Comparison of ENCODE assay signal across 12 mouse cellular contexts in genomic region chr13:44650052-44650451, GRCm38 (mm10).
DNase-seq lines count a peak whose midpoint lies in the region; ATAC-seq and TF ChIP-seq lines count a peak whose summit lies in the region.
"Had no signal": no experiment of that assay in that cellular context is flagged by ENCODE, and none has a peak within 500 bp of the region (broad histone marks: within the 10 kb centered on the region; RNA-seq: fewer than 3 reads in every experiment).

No protein-coding gene starts in this region.

- H3K9me3 ChIP-seq in hindbrain, embryonic 13.5 days, result no peaks in the 10 kb centered on the region
- no peaks in the 10 kb centered on the region for H3K9me3 ChIP-seq in hindbrain, embryonic 10.5 days
- no peaks in the 10 kb centered on the region for H3K9me3 ChIP-seq in stomach, embryonic 16.5 days (replicated peaks; ENCODE audit: control insufficient read depth, low read length)
- H3K9me3 ChIP-seq in stomach, postnatal 0 days (ENCODE audit: control insufficient read depth, low read length), result no peaks in the 10 kb centered on the region
- no peaks in the 10 kb centered on the region for H3K9me3 ChIP-seq in hindbrain, postnatal 0 days (ENCODE audit: low read length)

- peaks cover 20% of the 10 kb centered on the region for H3K4me1 ChIP-seq in hindbrain, embryonic 13.5 days (replicated peaks)
- H3K4me1 ChIP-seq in hindbrain, embryonic 10.5 days (replicated peaks), result peaks cover 20% of the 10 kb centered on the region
- H3K4me1 ChIP-seq in stomach, embryonic 16.5 days (ENCODE audit: control insufficient read depth, insufficient read depth, low read length), result no peaks in the 10 kb centered on the region
- H3K4me1 ChIP-seq in stomach, postnatal 0 days (replicated peaks; ENCODE audit: control insufficient read depth, insufficient read depth), result no peaks in the 10 kb centered on the region
- no peaks in the 10 kb centered on the region for H3K4me1 ChIP-seq in hindbrain, postnatal 0 days (ENCODE audit: insufficient read depth, low read length)
- peaks cover 4% of the 10 kb centered on the region; the same call in 1 of the 2 replicates for H3K4me1 ChIP-seq in thymus, adult 2 months (replicated peaks; ENCODE audit: control insufficient read depth, insufficient read depth, low read length)

- ATAC-seq in hindbrain, embryonic 13.5 days (ENCODE audit: low FRiP score), result 0 out of 2 replicates have a peak, but pooled peaks have one; percentile 32
- ATAC-seq in stomach, embryonic 16.5 days (ENCODE audit: insufficient read depth, low FRiP score), result no peak
- ATAC-seq in stomach, postnatal 0 days (ENCODE audit: low FRiP score, low TSS enrichment), result no peak
- ATAC-seq in hindbrain, postnatal 0 days, result no peak

- DNase-seq in hindbrain, embryonic 10.5 days (ENCODE audit: low spot score), result no peak
- no peak for DNase-seq in stomach, postnatal 0 days (ENCODE audit: low spot score)
- DNase-seq in hindbrain, postnatal 0 days (ENCODE audit: low spot score), result peak; percentile 42
- no peak for DNase-seq in layer of hippocampus, postnatal 25 days (ENCODE audit: extremely low spot score in 1 of 2, low spot score in 1 of 2)
- no peak for DNase-seq in thymus, adult 2 months
- no peak for DNase-seq in adrenal gland, postnatal 14 days
- DNase-seq: cerebellum, adult 8-10 months; kidney, adult 11 months; left cerebral cortex, postnatal 4 days; lung, adult 2 months had no signal

- peaks cover 8% of the 10 kb centered on the region; the same call in 1 of the 2 replicates for H3K27me3 ChIP-seq in hindbrain, embryonic 13.5 days
- peaks cover 37% of the 10 kb centered on the region for H3K27me3 ChIP-seq in hindbrain, embryonic 10.5 days (ENCODE audit: insufficient read depth, poor library complexity, severe bottlenecking)
- no peaks in the 10 kb centered on the region; the same call in 1 of the 2 replicates for H3K27me3 ChIP-seq in stomach, embryonic 16.5 days (ENCODE audit: control insufficient read depth, insufficient read depth, low read length)
- H3K27me3 ChIP-seq in stomach, postnatal 0 days (ENCODE audit: control insufficient read depth, insufficient read depth, low read length), result no peaks in the 10 kb centered on the region
- H3K27me3 ChIP-seq in hindbrain, postnatal 0 days (ENCODE audit: insufficient read depth, low read length), result no peaks in the 10 kb centered on the region
- H3K27me3 ChIP-seq in thymus, adult 2 months (ENCODE audit: control insufficient read depth, insufficient read depth, low read length), result no peaks in the 10 kb centered on the region

- TF ChIP-seq EP300 in stomach, postnatal 0 days (optimal IDR thresholded peaks at IDR 0.05), result no peak

- H3K36me3 ChIP-seq in hindbrain, embryonic 13.5 days, result no peaks in the 10 kb centered on the region
- no peaks in the 10 kb centered on the region for H3K36me3 ChIP-seq in hindbrain, embryonic 10.5 days
- H3K36me3 ChIP-seq in stomach, embryonic 16.5 days (ENCODE audit: control insufficient read depth, insufficient read depth, low read length), result no peaks in the 10 kb centered on the region
- no peaks in the 10 kb centered on the region for H3K36me3 ChIP-seq in stomach, postnatal 0 days (ENCODE audit: control insufficient read depth, insufficient read depth, low read length)
- no peaks in the 10 kb centered on the region for H3K36me3 ChIP-seq in hindbrain, postnatal 0 days (ENCODE audit: insufficient read depth, low read length)
- H3K36me3 ChIP-seq in thymus, adult 2 months (ENCODE audit: control insufficient read depth, insufficient read depth, low read length), result no peaks in the 10 kb centered on the region

- H3K9ac ChIP-seq in hindbrain, embryonic 13.5 days, result no peak overlapping the region
- no peak overlapping the region for H3K9ac ChIP-seq in stomach, embryonic 16.5 days (ENCODE audit: low read length)
- H3K9ac ChIP-seq in stomach, postnatal 0 days (ENCODE audit: low read length), result no peak overlapping the region
- H3K9ac ChIP-seq in hindbrain, postnatal 0 days (replicated peaks; ENCODE audit: low read length), result no peak overlapping the region

- H3K4me3 ChIP-seq in hindbrain, embryonic 13.5 days, result no peak overlapping the region
- H3K4me3 ChIP-seq in hindbrain, embryonic 10.5 days, result no peak overlapping the region
- H3K4me3 ChIP-seq in stomach, embryonic 16.5 days (replicated peaks; ENCODE audit: low read length), result no peak overlapping the region
- H3K4me3 ChIP-seq in stomach, postnatal 0 days (ENCODE audit: low read depth, low read length), result no peak overlapping the region
- H3K4me3 ChIP-seq in hindbrain, postnatal 0 days (ENCODE audit: low read length), result no peak overlapping the region
- no peak overlapping the region for H3K4me3 ChIP-seq in thymus, adult 2 months (ENCODE audit: control insufficient read depth, insufficient read depth, low read length)

- 25% methylated on average over 13 of the region's 13 CpGs for WGBS in hindbrain, embryonic 13.5 days
- WGBS in hindbrain, embryonic 10.5 days, result 37% methylated on average over 13 of the region's 13 CpGs
- WGBS in stomach, embryonic 16.5 days, result 33% methylated on average over 13 of the region's 13 CpGs
- 43% methylated on average over 13 of the region's 13 CpGs for WGBS in stomach, postnatal 0 days
- 22% methylated on average over 13 of the region's 13 CpGs for WGBS in hindbrain, postnatal 0 days
- WGBS in thymus, adult 2 months, result 96% methylated on average over 13 of the region's 13 CpGs

- peak overlapping the region; percentile 29 for H3K4me2 ChIP-seq in hindbrain, embryonic 13.5 days
- peak overlapping the region; percentile 39; the same call in 1 of the 2 replicates for H3K4me2 ChIP-seq in stomach, embryonic 16.5 days (ENCODE audit: low read depth, low read length)
- H3K4me2 ChIP-seq in stomach, postnatal 0 days (replicated peaks; ENCODE audit: low read depth), result no peak overlapping the region
- peak overlapping the region; percentile 4 for H3K4me2 ChIP-seq in hindbrain, postnatal 0 days (ENCODE audit: low read depth, low read length)

- no peak for TF ChIP-seq POLR2A in thymus, adult 2 months (IDR thresholded peaks at IDR 0.05; ENCODE audit: control insufficient read depth, extremely low read depth, insufficient read depth, low read length, poor library complexity)

- no peak overlapping the region for H3K27ac ChIP-seq in hindbrain, embryonic 13.5 days
- no peak overlapping the region for H3K27ac ChIP-seq in hindbrain, embryonic 10.5 days
- H3K27ac ChIP-seq in stomach, embryonic 16.5 days (ENCODE audit: low read length), result no peak overlapping the region
- no peak overlapping the region for H3K27ac ChIP-seq in stomach, postnatal 0 days (replicated peaks)
- H3K27ac ChIP-seq in hindbrain, postnatal 0 days, result no peak overlapping the region
- no peak overlapping the region for H3K27ac ChIP-seq in thymus, adult 2 months (ENCODE audit: control insufficient read depth, insufficient read depth, low read length)

- TF ChIP-seq CTCF in stomach, postnatal 0 days (IDR thresholded peaks at IDR 0.05; ENCODE audit: low read depth), result no peak
- no peak for TF ChIP-seq CTCF in hindbrain, postnatal 0 days (IDR thresholded peaks at IDR 0.05; ENCODE audit: low read depth)
- TF ChIP-seq CTCF in thymus, adult 2 months (IDR thresholded peaks at IDR 0.05; ENCODE audit: borderline replicate concordance, control insufficient read depth, extremely low read depth, insufficient read depth, low read length, poor library complexity), result no peak
